In the genomic region with DNA sequence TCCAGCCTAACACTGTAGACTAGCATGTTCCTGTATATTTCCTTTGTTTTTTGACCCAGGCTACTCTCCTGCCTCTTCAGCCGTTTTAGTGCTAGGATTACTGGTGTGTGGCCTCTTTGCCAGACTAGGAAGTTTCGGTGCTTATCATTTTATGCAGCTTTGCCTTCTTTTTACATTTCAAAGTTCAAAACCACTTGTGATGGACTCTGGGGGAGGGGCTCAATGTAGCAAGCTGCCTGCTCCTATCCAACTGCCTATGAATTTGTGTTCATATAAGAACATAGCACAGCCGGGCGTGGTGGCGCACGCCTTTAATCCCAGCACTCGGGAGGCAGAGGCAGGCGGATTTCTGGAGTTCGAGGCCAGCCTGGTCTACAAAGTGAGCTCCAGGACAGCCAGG, we compare ENCODE assay signal across 19 mouse cellular contexts. TPM values are rescaled to one million over a fixed set of nuclear protein-coding genes. Genes with fewer than 3 reads are reported as not detected.
DNase-seq lines count a peak whose midpoint lies in the region; ATAC-seq and TF ChIP-seq lines count a peak whose summit lies in the region.
"Had no signal": no experiment of that assay in that cellular context is flagged by ENCODE, and none has a peak within 500 bp of the region (broad histone marks: within the 10 kb centered on the region; RNA-seq: fewer than 3 reads in every experiment).

No protein-coding gene starts in this region.

- DNase-seq in CD4-positive, CD25-positive, alpha-beta regulatory T cell, adult 2 months (ENCODE audit: low read depth, low spot score) = peak; percentile 9
- DNase-seq in A20 (ENCODE audit: low read depth, low spot score) (peak; percentile 31), ES-E14 (ENCODE audit: low read depth, low spot score) (peak; percentile 25), ZHBTc4 (ENCODE audit: low read depth, low spot score) (peak; percentile 60)
- no peak for DNase-seq in lung, postnatal 10 days
- no peak for DNase-seq in cerebellum, adult 9-11 months
- DNase-seq: adrenal gland, adult 2 months; adrenal gland, postnatal 25 days; cerebellum, adult 18-20 months; cerebellum, postnatal 10 days; gastrocnemius, postnatal 10 days; kidney, adult 18-20 months had no signal

- peaks cover 14% of the 10 kb centered on the region for H3K9me3 ChIP-seq in ES-E14 (ENCODE audit: control insufficient read depth, insufficient read depth, low read depth, low read length)
- H3K9me3 ChIP-seq: embryonic facial prominence, embryonic 10.5 days; heart, embryonic 12.5 days; hindbrain, embryonic 10.5 days; intestine, embryonic 15.5 days had no signal

- H3K36me3 ChIP-seq in ES-E14 (ENCODE audit: control insufficient read depth, insufficient read depth, low read length, poor library complexity, severe bottlenecking) = peaks cover 6% of the 10 kb centered on the region; the same call in 1 of the 2 replicates
- H3K36me3 ChIP-seq: intestine, embryonic 15.5 days had no signal

- peaks cover 0 to 2% of the 10 kb centered on the region in 2 experiments; a peak in 1 of 4 replicates for H3K4me1 ChIP-seq in ES-E14 (ENCODE audit: control insufficient read depth in 2 of 2, insufficient read depth in 2 of 2, low read length in 2 of 2, poor library complexity in 1 of 2)

- ATAC-seq in CD4-positive, CD25-positive, alpha-beta regulatory T cell, adult 4 months = no peak
- ATAC-seq: forebrain, embryonic 14.5 days; intestine, embryonic 15.5 days had no signal

- in situ Hi-C loops in ES-E14 (cut with MboI; ENCODE audit: low sequenced_read_pairs in 2 of 2, unreplicated experiment in 2 of 2) = no loop called here

- peak overlapping the region; percentile 40; the same call in 1 of the 2 replicates for H3K9ac ChIP-seq in ES-E14 (ENCODE audit: insufficient read depth, low read depth, low read length, poor library complexity, severe bottlenecking)
- H3K9ac ChIP-seq: heart, embryonic 12.5 days; intestine, embryonic 15.5 days had no signal

- H3K4me3 ChIP-seq in ES-E14 (ENCODE audit: insufficient read depth in 1 of 2, low read depth in 1 of 2, low read length in 2 of 2, poor library complexity in 1 of 2, severe bottlenecking in 1 of 2) = peak overlapping the region in 1 of 2 experiments; percentile 17; a peak in 1 of 4 replicates
- H3K4me3 ChIP-seq: heart, embryonic 12.5 days; intestine, embryonic 15.5 days had no signal

- H3K27ac ChIP-seq in ES-E14 (ENCODE audit: insufficient read depth, low read depth, low read length, poor library complexity, severe bottlenecking) = peak overlapping the region; percentile 94
- H3K27ac ChIP-seq: embryonic facial prominence, embryonic 10.5 days; hindbrain, embryonic 10.5 days; hindbrain, embryonic 14.5 days; intestine, embryonic 15.5 days had no signal

TF ChIP-seq in ES-E14, 5 proteins besides CTCF, POLR2A, EP300 and RAD21:
- TF ChIP-seq ZC3H11A (IDR thresholded peaks at IDR 0.05; ENCODE audit: borderline replicate concordance, low read depth, low read length) (no peak), CHD2 (IDR thresholded peaks at IDR 0.05; ENCODE audit: low read depth, low read length) (no peak), MAFK (IDR thresholded peaks at IDR 0.05; ENCODE audit: insufficient read depth, low read depth, low read length) (no peak), HCFC1 (IDR thresholded peaks at IDR 0.05; ENCODE audit: borderline replicate concordance, insufficient read depth, low read length) (no peak), ZNF384 (IDR thresholded peaks at IDR 0.05; ENCODE audit: low read depth, low read length) (no peak)

RNA-seq across cellular contexts. Expression of a gene that starts 1.8 kb away (rescaled TPM):
- 100 to 1,000 TPM; 166 to 178 TPM for polyA plus RNA-seq in CD4-positive, CD25-positive, alpha-beta regulatory T cell, adult 4 months (2017; shearing (Covaris generic))
- 80.0 and 85.7 TPM in 2 replicates for total RNA-seq in ES-E14 (2012; rRNA removed)

Comparison
In these comparisons a context has a peak if more than half of its experiments do, and no peak if none do; other contexts are left out.
1. DNase-seq: peak in CD4-positive, CD25-positive, alpha-beta regulatory T cell, adult 2 months (single experiment), A20 (single experiment), ES-E14 (single experiment) and ZHBTc4 (single experiment); none in lung, postnatal 10 days (single experiment) and cerebellum, adult 9-11 months (single experiment).